Mouse (Mus musculus) liver, postnatal 0 days (tissue): Measurements from ENCODE around the gene Rasgrp3. TPM values are rescaled to one million over a fixed set of nuclear protein-coding genes. Genes with fewer than 3 reads are reported as not detected.

Source experiments
- ATAC-seq: fragments of 200-750 bp; cut with Nextera tagmentation; 2 replicates; pipeline ENCODE4 v1.8.0; 2017; ENCODE audit warnings: mild to moderate bottlenecking, moderate library complexity
- DNase-seq: peaks from one replicate; pipeline ENCODE4 v3.0.0-alpha.2; 2016
- H3K27ac ChIP-seq: fragments of 300-500 bp; sonication (generic); 2 replicates; pipeline ENCODE4 v1.5.1; 2014; ENCODE audit warnings: antibody characterized with exemption, moderate library complexity, mild to moderate bottlenecking, low read depth
- H3K27me3 ChIP-seq: fragments of 300-500 bp; sonication (generic); 2 replicates; pipeline ENCODE4 v1.6.1; 2014; ENCODE audit warnings: low read length, control low read depth, mixed read lengths; ENCODE audit not compliant: insufficient read depth
- H3K36me3 ChIP-seq: fragments of 300-500 bp; sonication (generic); replicated peaks from 2 replicates; pipeline ENCODE4 v1.6.1; 2014; ENCODE audit warnings: mild to moderate bottlenecking, control low read depth, low read length, moderate library complexity, mixed read lengths; ENCODE audit not compliant: insufficient read depth
- H3K4me1 ChIP-seq: fragments of 300-500 bp; sonication (generic); 2 replicates; pipeline ENCODE4 v1.6.1; 2014; ENCODE audit warnings: antibody characterized with exemption, mild to moderate bottlenecking, control low read depth; ENCODE audit not compliant: insufficient read depth
- H3K4me2 ChIP-seq: fragments of 300-500 bp; sonication (generic); 2 replicates; pipeline ENCODE4 v1.6.1; 2014; ENCODE audit warnings: low read depth, mild to moderate bottlenecking, low read length, moderate library complexity, mixed read lengths
- H3K4me3 ChIP-seq: fragments of 300-500 bp; sonication (generic); 2 replicates; pipeline ENCODE4 v1.5.1; 2014; ENCODE audit warnings: low read depth, low read length
- H3K9ac ChIP-seq: fragments of 300-500 bp; sonication (generic); replicated peaks from 2 replicates; pipeline ENCODE4 v1.6.1; 2014; ENCODE audit warnings: mild to moderate bottlenecking, moderate library complexity
- H3K9me3 ChIP-seq: fragments of 300-500 bp; sonication (generic); 2 replicates; pipeline ENCODE4 v1.6.1; 2016; ENCODE audit warnings: mild to moderate bottlenecking, control low read depth, low read length, mixed read lengths
- CTCF ChIP-seq: sonication (generic); IDR thresholded peaks from 2 replicates; pipeline ENCODE4 v1.5.1; 2016; ENCODE audit warnings: antibody characterized with exemption, low read depth
- EP300 ChIP-seq: IDR thresholded peaks from 2 replicates; pipeline ENCODE4 v1.6.1; 2016; ENCODE audit warnings: antibody characterized with exemption, low read depth, mild to moderate bottlenecking
- WGBS: fragments of 180-500 bp; shearing (Covaris S2); extraction: QIAGEN DNeasy Blood & Tissue Kit; methylation state at CpG from one replicate; pipeline ENCODE4 v1.1.7; 2014; ENCODE audit not compliant: insufficient replicate concordance; 5-methylcytosine and 5-hydroxymethylcytosine counted together
- polyA plus RNA-seq: library from polyadenylated mRNA; unstranded; fragments of >200 nt; fragmentation: Nextera tagmentation; extraction: Ambion mirVana; gene quantifications from 2 replicates; pipeline ENCODE4 v1.2.1, GENCODE M21; 2015

The Rasgrp3 gene
- polyA plus RNA-seq, 1 experiment from 2014 or later: 4.1 TPM

DNA sequence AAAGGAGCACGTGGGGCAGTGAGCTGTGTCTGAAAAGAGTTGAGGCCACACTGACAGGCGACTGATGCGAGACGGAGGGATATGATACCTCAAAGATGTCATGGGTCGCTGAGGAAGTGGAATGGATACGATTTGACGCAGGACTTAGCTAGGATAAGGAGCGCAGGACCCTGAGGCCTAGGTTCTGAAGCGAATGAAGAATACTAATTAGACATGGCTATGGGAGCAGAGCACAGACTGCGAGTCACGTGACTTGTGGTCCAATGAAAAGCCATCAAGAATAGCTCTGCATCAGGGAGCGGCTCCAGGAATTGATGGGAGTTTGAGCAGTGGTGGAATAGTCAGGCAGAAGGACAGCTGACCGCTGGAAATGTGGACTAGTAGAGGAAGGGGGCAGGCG, 3.4 kb downstream of the Rasgrp3 start:
- Histone ChIP-seq H3K9me3 (no peaks in the 10 kb centered on the region), H3K4me2 (no peak overlapping the region), H3K27ac (no peak overlapping the region), H3K4me3 (no peak overlapping the region), H3K27me3 (no peaks in the 10 kb centered on the region), H3K36me3 (no peaks in the 10 kb centered on the region), H3K4me1 (no peaks in the 10 kb centered on the region), H3K9ac (no peak overlapping the region)
- TF ChIP-seq CTCF (no peak), EP300 (no peak)
- WGBS: 75% methylated on average over 14 of the region's 14 CpGs
- ATAC-seq (no peak), DNase-seq (no peak)

- Histone ChIP-seq H3K36me3 (no peaks in the 10 kb centered on the region), H3K4me3 (no peak overlapping the region), H3K4me1 (no peaks in the 10 kb centered on the region), H3K4me2 (no peak overlapping the region), H3K27me3 (no peaks in the 10 kb centered on the region), H3K9ac (no peak overlapping the region), H3K9me3 (no peaks in the 10 kb centered on the region), H3K27ac (no peak overlapping the region)
- TF ChIP-seq EP300 (no peak), CTCF (no peak)
- ATAC-seq (no peak), DNase-seq (no peak)
- WGBS: 37% methylated on average over 7 of the region's 7 CpGs
Observed at GRCm38 (mm10) chr17:75440619-75441018, 4.9 kb downstream of the Rasgrp3 start.

DNA sequence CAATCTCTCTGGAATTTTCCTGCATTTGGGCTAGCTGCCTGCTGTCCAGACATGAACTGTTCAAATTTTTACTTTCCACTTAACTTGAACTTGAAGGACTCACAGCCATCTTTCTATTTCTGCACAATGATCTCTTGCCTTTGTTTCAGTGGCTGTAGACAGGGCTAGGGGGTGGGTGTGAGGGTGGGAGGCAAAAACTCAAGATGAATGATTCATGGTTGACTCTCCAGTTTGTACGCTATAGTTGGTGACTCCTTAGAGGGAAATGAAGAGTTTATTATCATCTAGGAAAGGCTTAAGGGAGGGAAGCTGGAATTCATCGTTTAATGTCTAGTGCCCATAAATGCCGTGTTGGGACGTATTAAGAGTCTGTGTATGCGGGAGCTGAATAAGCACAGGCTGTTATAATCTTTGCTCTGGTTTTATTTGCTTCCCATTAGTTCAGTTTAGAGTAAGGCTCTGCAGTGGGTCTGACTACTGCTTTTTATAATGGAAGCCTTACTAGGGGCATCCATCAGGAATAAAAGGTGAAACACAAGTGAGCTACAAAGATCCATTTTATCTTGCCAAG, 5.6 kb downstream of the Rasgrp3 start:
- Histone ChIP-seq H3K36me3 (no peaks in the 10 kb centered on the region), H3K9ac (no peak overlapping the region), H3K27ac (no peak overlapping the region), H3K9me3 (no peaks in the 10 kb centered on the region), H3K4me2 (no peak overlapping the region), H3K4me1 (no peaks in the 10 kb centered on the region), H3K27me3 (no peaks in the 10 kb centered on the region), H3K4me3 (no peak overlapping the region)
- no peak for ATAC-seq
- TF ChIP-seq CTCF: no peak
- no peak for TF ChIP-seq EP300
- no peak for DNase-seq
- WGBS: 73% methylated on average over 5 of the region's 5 CpGs

- WGBS: 87% methylated on average over 8 of the region's 8 CpGs
- Histone ChIP-seq H3K4me2 (no peak overlapping the region), H3K4me3 (no peak overlapping the region), H3K9me3 (no peaks in the 10 kb centered on the region), H3K9ac (no peak overlapping the region), H3K27ac (no peak overlapping the region), H3K36me3 (no peaks in the 10 kb centered on the region), H3K27me3 (no peaks in the 10 kb centered on the region), H3K4me1 (no peaks in the 10 kb centered on the region)
- no peak for TF ChIP-seq CTCF
- TF ChIP-seq EP300: no peak
- DNase-seq (no peak), ATAC-seq (no peak)
Observed at GRCm38 (mm10) chr17:75442352-75442751, 6.7 kb downstream of the Rasgrp3 start.

DNA sequence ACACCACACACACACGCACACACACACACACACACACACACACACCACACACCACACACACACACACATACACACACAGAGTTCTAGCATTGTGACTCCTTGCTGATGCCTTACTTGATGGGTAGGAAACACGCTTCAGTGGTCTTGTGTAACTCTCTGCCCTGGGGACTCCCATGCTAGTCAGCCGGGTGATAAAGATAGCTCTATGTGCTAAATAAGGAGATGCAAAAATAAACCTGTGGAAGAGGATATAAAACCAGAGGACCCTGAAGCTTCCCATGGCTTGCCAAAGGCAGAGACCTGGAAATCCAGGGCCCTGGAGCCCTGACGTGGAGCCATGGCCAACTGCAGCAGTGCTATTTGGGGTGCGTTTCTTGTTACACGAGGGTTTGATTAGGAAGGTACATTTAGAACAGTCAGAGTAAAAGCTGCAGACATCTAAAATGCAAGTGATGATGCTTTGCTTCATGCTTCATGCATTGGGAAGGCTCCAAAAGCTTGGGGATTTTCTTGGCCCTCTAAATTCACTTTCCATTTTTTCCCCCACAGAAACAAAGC, 7.4 kb downstream of the Rasgrp3 start:
- no peak for DNase-seq
- Histone ChIP-seq H3K4me2 (no peak overlapping the region), H3K27me3 (no peaks in the 10 kb centered on the region), H3K9ac (no peak overlapping the region), H3K4me3 (no peak overlapping the region), H3K27ac (no peak overlapping the region), H3K9me3 (no peaks in the 10 kb centered on the region), H3K4me1 (no peaks in the 10 kb centered on the region), H3K36me3 (no peaks in the 10 kb centered on the region)
- ATAC-seq: no peak
- 70% methylated on average over 6 of the region's 6 CpGs for WGBS
- no peak for TF ChIP-seq CTCF
- no peak for TF ChIP-seq EP300

DNA sequence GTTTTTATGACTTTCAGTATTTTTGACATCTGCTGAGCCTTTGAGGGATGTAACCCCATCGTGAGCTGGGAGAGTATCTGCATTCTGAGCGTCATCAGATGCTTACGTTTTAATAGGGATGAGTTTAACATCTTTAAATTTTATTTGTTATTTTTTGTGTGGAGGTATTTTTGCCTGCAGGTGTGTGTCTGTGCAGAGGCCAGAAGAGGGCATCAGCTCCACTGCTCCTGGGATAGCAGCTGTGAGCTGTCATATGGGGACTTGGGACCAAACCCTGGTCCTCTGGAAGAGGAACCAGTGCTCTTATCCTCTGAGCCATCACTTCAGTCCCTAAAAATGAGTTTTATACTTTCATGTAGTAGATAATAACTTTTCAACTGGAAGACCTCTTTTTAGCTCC, 12.6 kb downstream of the Rasgrp3 start:
- H3K4me2 ChIP-seq: no peak overlapping the region
- ATAC-seq: no peak
- H3K4me1 ChIP-seq: no peaks in the 10 kb centered on the region
- no peak overlapping the region for H3K27ac ChIP-seq
- no peaks in the 10 kb centered on the region for H3K9me3 ChIP-seq
- DNase-seq: no peak
- no peaks in the 10 kb centered on the region for H3K36me3 ChIP-seq
- H3K27me3 ChIP-seq: no peaks in the 10 kb centered on the region
- TF ChIP-seq EP300 (no peak), CTCF (no peak)
- H3K9ac ChIP-seq: no peak overlapping the region
- no peak overlapping the region for H3K4me3 ChIP-seq
- 91% methylated on average over 3 of the region's 3 CpGs for WGBS
